Mouse (Mus musculus) cerebellum, adult 2 months (tissue): ENCODE results near the gene Ccnq. TPM values are rescaled to one million over a fixed set of nuclear protein-coding genes. Genes with fewer than 3 reads are reported as not detected.
A peak's percentile ranks its signal among the peaks of the same experiment; 100 is the strongest.

Source experiments
- DNase-seq, 2 experiments: peaks; one replicate each; pipeline ENCODE4 v3.0.0; 2021
- H3K27ac ChIP-seq: fragments of 200-500 bp; 2 replicates; pipeline ENCODE4 v1.5.1; 2012; ENCODE audit warnings: low read length, control low read depth, inconsistent platforms; ENCODE audit not compliant: insufficient read depth
- H3K27me3 ChIP-seq: fragments of 200-500 bp; 2 replicates; pipeline ENCODE4 v1.6.1; 2012; ENCODE audit warnings: inconsistent platforms, mild to moderate bottlenecking, low read length, moderate library complexity; ENCODE audit not compliant: control insufficient read depth, insufficient read depth
- H3K4me1 ChIP-seq: fragments of 200-500 bp; 2 replicates; pipeline ENCODE4 v1.6.1; 2011; ENCODE audit warnings: low read length; ENCODE audit not compliant: control insufficient read depth, insufficient read depth
- H3K4me3 ChIP-seq: fragments of 200-500 bp; replicated peaks from 2 replicates; pipeline ENCODE3; 2011; ENCODE audit warnings: mild to moderate bottlenecking, low read depth, low read length, control low read depth; ENCODE audit not compliant: insufficient read depth
- CTCF ChIP-seq: fragments of 200-500 bp; IDR thresholded peaks from 2 replicates; pipeline ENCODE4 v1.5.1; 2011; ENCODE audit warnings: low read depth, mild to moderate bottlenecking, control low read depth, low read length, moderate library complexity, borderline replicate concordance; ENCODE audit not compliant: insufficient read depth
- POLR2A ChIP-seq: fragments of 200-500 bp; IDR thresholded peaks from 2 replicates; pipeline ENCODE4 v1.6.1; 2011; ENCODE audit warnings: low read length, control low read depth, borderline replicate concordance; ENCODE audit not compliant: insufficient read depth
- WGBS: fragments of 180-500 bp; shearing (Covaris S2); methylation state at CpG from one replicate; pipeline ENCODE4 v1.1.7; 2018; 5-methylcytosine and 5-hydroxymethylcytosine counted together
- polyA plus RNA-seq: library from polyadenylated mRNA; depleted of rRNA; stranded (reverse); fragments of >200 nt; gene quantifications from 2 replicates; pipeline ENCODE4 v1.2.3, GENCODE M21; 2012; rRNA removed

Gene Ccnq
- 30.8 and 31.2 TPM in 2 replicates for polyA plus RNA-seq

DNA sequence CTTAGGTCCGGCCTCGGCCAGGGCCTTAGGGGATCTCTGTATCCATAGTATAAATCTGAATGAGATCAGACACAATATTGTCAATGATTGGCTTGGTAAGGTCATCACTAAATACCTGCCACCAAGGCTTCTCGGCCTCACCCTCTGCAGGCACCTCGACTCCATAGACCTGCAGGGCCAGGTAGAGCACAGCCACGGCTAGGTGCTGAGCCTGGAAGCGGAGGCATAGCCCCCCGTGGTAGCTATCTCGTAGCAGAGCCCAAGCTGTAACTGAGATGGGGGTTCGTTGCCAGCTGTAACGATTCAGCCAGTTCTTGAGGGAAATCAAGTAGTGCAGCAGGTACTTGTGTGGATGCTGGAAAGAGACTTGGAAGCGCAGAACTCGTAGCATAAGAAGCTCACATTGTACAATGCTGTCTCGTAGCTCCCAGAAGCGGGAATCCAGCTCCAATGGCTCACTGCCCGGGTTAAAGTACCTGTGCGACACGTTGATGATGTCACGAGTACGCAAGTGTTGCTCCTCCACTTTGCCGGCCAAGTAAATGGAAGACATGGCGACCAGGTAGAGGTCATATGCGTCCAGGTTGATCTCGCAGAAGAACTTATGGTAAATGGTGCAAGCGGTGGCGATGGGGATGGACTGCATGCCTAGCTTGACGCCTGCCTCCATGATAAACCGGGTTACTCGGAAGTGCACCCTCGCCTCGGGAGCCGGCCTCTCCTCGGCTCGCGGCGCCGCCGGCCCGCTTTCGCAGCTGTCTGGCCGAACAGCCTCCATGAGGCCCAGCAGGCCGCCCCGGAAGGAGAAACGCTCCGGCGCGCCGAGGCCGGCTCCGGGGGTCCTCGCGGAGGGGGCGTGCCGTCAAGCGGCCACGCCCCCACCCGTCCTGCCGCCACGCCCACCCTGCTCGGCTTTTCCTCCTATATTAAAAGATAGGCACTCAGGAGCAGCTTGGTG is at the start of gene Ccnq:
Ccnq (minus strand) TSS at position 845 of the 958 bp plus-strand sequence.
- WGBS, result 9% methylated on average over 59 of the region's 59 CpGs

DNA sequence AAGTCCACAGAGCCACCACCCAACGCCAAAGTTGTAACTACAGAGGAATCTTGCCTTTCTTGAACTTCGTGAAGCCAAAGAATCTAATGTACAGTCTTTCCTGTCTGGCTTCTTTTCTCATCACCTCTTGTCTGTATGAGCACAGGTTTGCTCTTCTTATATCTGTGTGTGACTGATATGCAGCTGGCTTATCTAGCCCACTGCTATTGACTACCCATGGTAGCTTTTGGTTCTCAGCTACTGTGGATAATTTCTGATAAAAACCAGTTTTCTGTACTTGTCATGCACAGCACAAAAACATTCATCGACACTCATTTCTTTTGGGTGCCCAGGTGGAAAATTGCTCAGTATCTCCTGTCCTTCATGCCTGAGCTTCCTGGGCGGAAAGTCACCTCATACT is 49.6 kb upstream of the Ccnq start:
- DNase-seq, result no peak
- Histone ChIP-seq H3K4me3 (no peak overlapping the region), H3K27me3 (no peaks in the 10 kb centered on the region), H3K4me1 (peaks cover 8% of the 10 kb centered on the region), H3K27ac (no peak overlapping the region)
- 93% methylated on average over 4 of the region's 4 CpGs for WGBS
- no peak for TF ChIP-seq CTCF
- no peak for TF ChIP-seq POLR2A

More for the DNA sequence above, at the start of gene Ccnq:
- H3K27me3 ChIP-seq, result no peaks in the 10 kb centered on the region
- H3K27ac ChIP-seq, result no peak within 1 kb of the TSS
- H3K4me1 ChIP-seq, result no peaks in the 10 kb centered on the region
- peak within 1 kb of the TSS; percentile 87 for H3K4me3 ChIP-seq
- TF ChIP-seq CTCF (no peak), POLR2A (peak; percentile 14; the same call in 1 of the 2 replicates)
- peak; percentile 56 to 63 for DNase-seq

DNA sequence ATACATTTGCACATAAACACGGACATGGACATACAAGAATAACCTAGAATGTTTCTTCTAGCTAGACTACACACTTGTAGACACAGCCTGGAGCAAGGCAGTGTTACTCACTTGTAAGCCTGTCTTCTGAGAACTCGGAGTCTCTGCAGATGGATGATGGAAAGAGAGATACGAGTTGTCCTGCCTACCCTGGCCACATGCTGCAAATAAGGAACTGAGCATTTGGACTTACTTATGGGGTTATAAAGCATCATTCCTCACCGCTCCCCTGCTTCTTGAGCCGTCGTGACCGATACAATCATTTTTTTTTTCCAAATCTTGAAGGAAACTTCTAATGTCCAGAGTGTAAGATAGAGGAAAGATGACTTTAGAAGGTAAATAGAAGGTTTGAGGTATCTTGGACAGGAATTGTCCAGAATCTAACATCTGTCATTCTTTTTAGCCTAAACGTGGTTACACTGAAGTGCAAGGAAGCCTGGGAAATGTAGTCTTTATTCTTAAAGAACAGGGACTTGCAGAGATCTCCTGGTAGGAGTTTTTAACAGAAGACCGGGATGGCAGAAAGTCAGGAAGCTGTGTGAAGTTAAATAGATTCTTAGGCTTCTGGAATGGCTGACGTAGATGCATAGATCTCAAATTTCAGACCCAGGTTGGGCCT is 44.7 kb upstream of the Ccnq start:
- 85% methylated on average over 10 of the region's 10 CpGs for WGBS
- Histone ChIP-seq H3K27me3 (no peaks in the 10 kb centered on the region), H3K27ac (no peak overlapping the region), H3K4me1 (no peaks in the 10 kb centered on the region), H3K4me3 (no peak overlapping the region)
- no peak for TF ChIP-seq CTCF
- TF ChIP-seq POLR2A, result no peak
- DNase-seq, result no peak

DNA sequence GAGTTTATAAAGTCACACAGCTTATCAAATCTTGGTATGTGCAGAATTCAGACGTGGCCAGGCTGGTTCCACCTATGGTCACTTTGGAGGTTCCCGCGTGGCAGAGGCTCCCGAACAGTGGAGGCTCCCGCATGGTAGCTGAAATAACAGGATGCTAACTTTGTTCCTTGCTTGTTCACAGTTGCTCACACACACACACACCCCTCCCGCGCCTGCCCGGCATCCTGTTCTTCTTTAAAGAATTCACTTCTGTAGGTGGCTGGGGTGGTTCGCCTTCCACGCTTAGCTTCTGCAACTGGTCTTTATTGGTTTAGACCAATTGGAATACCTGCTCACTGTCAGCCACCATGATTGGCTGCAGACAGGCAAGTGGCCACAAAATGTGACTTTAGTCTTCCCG is 41.6 kb upstream of the Ccnq start:
- TF ChIP-seq CTCF (no peak), POLR2A (no peak)
- 80% methylated on average over 11 of the region's 11 CpGs for WGBS
- DNase-seq, result no peak
- H3K27me3 ChIP-seq, result no peaks in the 10 kb centered on the region
- H3K4me3 ChIP-seq, result no peak overlapping the region
- no peaks in the 10 kb centered on the region for H3K4me1 ChIP-seq
- no peak overlapping the region for H3K27ac ChIP-seq

DNA sequence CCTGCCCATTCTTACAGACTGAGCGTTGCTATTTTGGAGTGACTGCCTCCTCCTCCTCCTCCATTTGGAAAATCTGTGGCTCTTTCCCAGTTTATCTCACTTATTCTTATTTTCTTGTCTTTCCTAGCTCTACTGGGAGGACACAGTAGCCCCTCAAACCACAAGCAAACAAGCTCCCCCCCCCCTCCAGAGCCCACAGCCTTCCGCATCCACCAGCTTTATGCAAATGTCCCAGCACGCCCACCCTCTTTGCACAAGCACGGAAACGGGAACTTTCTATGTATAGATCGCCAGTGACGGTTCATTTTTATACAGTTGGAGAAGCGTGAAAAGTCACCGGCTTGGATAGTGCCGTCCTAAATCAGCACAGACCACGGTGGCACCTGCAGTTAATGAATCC is 40.9 kb upstream of the Ccnq start:
- no peaks in the 10 kb centered on the region for H3K27me3 ChIP-seq
- no peak overlapping the region for H3K27ac ChIP-seq
- H3K4me1 ChIP-seq, result no peaks in the 10 kb centered on the region
- WGBS, result 13% methylated on average over 11 of the region's 11 CpGs
- H3K4me3 ChIP-seq, result no peak overlapping the region
- DNase-seq, result no peak
- no peak for TF ChIP-seq POLR2A
- no peak for TF ChIP-seq CTCF

DNA sequence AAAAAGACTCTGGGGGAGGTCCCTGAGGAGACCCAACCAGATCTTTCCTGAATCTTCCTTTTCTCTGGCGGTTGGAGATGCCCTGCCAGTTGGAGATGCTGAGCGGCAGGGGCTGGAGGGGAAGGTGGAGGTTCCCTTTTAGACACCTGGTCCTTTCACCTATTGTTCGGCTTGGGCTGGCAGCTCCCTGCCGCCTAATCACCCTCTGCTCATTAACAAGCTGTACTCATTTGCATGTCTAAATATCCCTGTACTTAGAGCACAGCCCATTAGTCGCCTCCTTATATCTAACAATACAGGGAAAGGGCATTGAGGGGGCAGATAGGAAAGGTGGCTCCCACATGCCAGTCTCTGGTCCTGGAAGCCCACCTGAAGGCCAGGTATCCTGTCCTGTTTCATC is 40.5 kb upstream of the Ccnq start:
- 43% methylated on average over 5 of the region's 5 CpGs for WGBS
- no peak for TF ChIP-seq CTCF
- TF ChIP-seq POLR2A, result no peak
- DNase-seq, result no peak
- H3K27me3 ChIP-seq, result no peaks in the 10 kb centered on the region
- no peaks in the 10 kb centered on the region for H3K4me1 ChIP-seq
- H3K4me3 ChIP-seq, result no peak overlapping the region
- H3K27ac ChIP-seq, result no peak overlapping the region

DNA sequence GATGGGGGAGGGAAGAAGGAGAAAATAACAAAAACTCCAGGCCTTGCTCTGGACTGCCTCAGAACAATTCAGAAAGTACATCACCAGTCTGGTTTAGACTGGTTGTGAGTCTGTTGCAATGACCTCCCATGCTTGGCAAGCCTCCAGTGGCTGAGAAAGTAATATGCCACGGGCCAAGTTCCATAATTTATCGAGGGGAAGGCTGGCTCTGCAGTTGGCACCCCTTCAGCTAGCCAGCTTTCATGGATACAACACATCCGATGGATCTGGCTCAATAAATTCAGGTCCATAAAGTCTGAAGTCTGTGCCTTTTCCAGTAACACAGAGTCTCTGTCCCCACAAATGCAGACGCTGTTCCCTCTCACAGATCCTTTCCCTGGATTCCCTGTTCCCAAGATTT is 40.1 kb upstream of the Ccnq start:
- Histone ChIP-seq H3K4me3 (no peak overlapping the region), H3K4me1 (no peaks in the 10 kb centered on the region), H3K27me3 (no peaks in the 10 kb centered on the region), H3K27ac (no peak overlapping the region)
- TF ChIP-seq POLR2A, result no peak
- TF ChIP-seq CTCF, result no peak
- 7% methylated on average over 4 of the region's 4 CpGs for WGBS
- peak in 1 of 2 experiments; percentile 13 for DNase-seq

GRCm38 (mm10) chr11:78789370-78790060 is 38.0 kb upstream of the Ccnq start:
- H3K4me3 ChIP-seq, result no peak overlapping the region
- H3K4me1 ChIP-seq, result no peaks in the 10 kb centered on the region
- TF ChIP-seq CTCF, result no peak
- no peak for TF ChIP-seq POLR2A
- WGBS, result 75% methylated on average over 11 of the region's 11 CpGs
- no peaks in the 10 kb centered on the region for H3K27me3 ChIP-seq
- no peak overlapping the region for H3K27ac ChIP-seq
- DNase-seq, result no peak
